Mouse (Mus musculus) kidney, postnatal 25 days (tissue): Measurements from ENCODE around the gene Slbp.

Experiments used
- DNase-seq, 2 experiments: peaks; one replicate each; pipeline ENCODE4 v3.0.0; 2021; ENCODE audit warnings: mixed read lengths in 2 of 2

The Slbp gene

GRCm38 (mm10) chr5:33651921-33652782, at the start of gene Slbp:
Gene Slbp, minus strand, starts transcription at chr5:33652574.
- peak; percentile 97 to 99 for DNase-seq

- peak; percentile 37 to 61 for DNase-seq
Measured at GRCm38 (mm10) chr5:33701832-33702231, 49.5 kb upstream of the Slbp start.

- DNase-seq: no peak
Measured at GRCm38 (mm10) chr5:33700010-33700409, 47.6 kb upstream of the Slbp start.

- DNase-seq: no peak
Measured at GRCm38 (mm10) chr5:33698669-33699068, 46.3 kb upstream of the Slbp start.

GRCm38 (mm10) chr5:33697947-33698512, 45.7 kb upstream of the Slbp start:
- no peak for DNase-seq

GRCm38 (mm10) chr5:33697534-33697933, 45.2 kb upstream of the Slbp start:
- no peak for DNase-seq

- no peak for DNase-seq
Measured at GRCm38 (mm10) chr5:33696430-33696829, 44.1 kb upstream of the Slbp start.

- DNase-seq: peak in 1 of 2 experiments; percentile 56
Measured at GRCm38 (mm10) chr5:33695718-33696121, 43.3 kb upstream of the Slbp start.

- DNase-seq: peak; percentile 25 to 64
Measured at GRCm38 (mm10) chr5:33694848-33695717, 42.7 kb upstream of the Slbp start.

GRCm38 (mm10) chr5:33694461-33694847, 42.1 kb upstream of the Slbp start:
- DNase-seq: no peak

GRCm38 (mm10) chr5:33692393-33692792, 40.0 kb upstream of the Slbp start:
- peak in 1 of 2 experiments; percentile 59 for DNase-seq

- DNase-seq: peak; percentile 57 to 88
Measured at GRCm38 (mm10) chr5:33689852-33690645, 37.7 kb upstream of the Slbp start.

GRCm38 (mm10) chr5:33689221-33689844, 37.0 kb upstream of the Slbp start:
- DNase-seq: peak in 1 of 2 experiments; percentile 66

GRCm38 (mm10) chr5:33688278-33689220, 36.2 kb upstream of the Slbp start:
- DNase-seq: no peak

GRCm38 (mm10) chr5:33687142-33687541, 34.8 kb upstream of the Slbp start:
- DNase-seq: peak in 1 of 2 experiments; percentile 64

GRCm38 (mm10) chr5:33684932-33685331, 32.6 kb upstream of the Slbp start:
- no peak for DNase-seq

GRCm38 (mm10) chr5:33683897-33684652, 31.7 kb upstream of the Slbp start:
- DNase-seq: peak; percentile 69 to 80

- DNase-seq: no peak
Measured at GRCm38 (mm10) chr5:33682963-33683362, 30.6 kb upstream of the Slbp start.

- no peak for DNase-seq
Measured at GRCm38 (mm10) chr5:33681611-33682388, 29.4 kb upstream of the Slbp start.
